Mouse (Mus musculus) heart, adult 9 months (tissue): Measurements from ENCODE around the gene Ttc34.

Experiments
- DNase-seq, 2 experiments: peaks; one replicate each; pipeline ENCODE4 v3.0.0; 2022; ENCODE audit warnings: low spot score in 2 of 2

Ttc34 gene

DNA sequence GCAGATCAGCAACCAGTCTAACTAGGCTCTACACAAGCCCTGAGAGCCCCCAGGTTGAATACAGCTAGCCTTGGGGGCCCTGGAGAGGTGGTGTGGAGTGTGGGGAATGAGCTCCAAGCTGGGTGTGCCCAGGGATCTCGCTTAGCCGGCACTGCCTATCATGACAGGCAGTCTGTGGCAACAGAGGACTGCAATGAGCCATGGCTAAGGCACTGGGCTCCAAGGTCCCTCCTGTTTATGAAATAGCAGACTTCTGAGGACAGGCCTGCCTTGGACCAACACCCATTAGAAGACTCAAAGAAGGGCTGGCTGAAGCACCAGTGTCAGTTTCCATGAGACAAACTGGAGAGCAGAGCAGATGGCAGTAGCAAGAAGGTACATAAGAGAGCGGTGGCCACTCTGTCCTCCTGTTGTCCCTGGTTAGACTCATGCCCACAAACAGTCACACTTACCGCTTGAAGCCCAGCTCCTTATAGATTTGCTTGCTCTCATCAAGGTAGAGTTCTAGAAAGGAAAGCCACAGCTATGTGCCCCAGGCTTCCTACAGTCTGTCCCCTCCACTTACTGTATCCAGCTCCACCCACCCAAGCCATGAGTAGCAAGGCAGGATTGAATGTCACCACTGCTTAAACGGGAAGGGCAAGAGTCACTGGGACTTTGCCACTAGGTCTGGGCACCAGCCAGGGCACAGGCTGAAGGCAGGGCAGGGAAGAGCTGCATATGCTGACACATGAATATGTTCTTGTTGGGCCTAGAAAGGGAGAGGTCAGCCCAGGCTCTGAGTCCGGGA, 60.6 kb downstream of the Ttc34 start:
- DNase-seq = peak in 1 of 2 experiments; percentile 39

DNA sequence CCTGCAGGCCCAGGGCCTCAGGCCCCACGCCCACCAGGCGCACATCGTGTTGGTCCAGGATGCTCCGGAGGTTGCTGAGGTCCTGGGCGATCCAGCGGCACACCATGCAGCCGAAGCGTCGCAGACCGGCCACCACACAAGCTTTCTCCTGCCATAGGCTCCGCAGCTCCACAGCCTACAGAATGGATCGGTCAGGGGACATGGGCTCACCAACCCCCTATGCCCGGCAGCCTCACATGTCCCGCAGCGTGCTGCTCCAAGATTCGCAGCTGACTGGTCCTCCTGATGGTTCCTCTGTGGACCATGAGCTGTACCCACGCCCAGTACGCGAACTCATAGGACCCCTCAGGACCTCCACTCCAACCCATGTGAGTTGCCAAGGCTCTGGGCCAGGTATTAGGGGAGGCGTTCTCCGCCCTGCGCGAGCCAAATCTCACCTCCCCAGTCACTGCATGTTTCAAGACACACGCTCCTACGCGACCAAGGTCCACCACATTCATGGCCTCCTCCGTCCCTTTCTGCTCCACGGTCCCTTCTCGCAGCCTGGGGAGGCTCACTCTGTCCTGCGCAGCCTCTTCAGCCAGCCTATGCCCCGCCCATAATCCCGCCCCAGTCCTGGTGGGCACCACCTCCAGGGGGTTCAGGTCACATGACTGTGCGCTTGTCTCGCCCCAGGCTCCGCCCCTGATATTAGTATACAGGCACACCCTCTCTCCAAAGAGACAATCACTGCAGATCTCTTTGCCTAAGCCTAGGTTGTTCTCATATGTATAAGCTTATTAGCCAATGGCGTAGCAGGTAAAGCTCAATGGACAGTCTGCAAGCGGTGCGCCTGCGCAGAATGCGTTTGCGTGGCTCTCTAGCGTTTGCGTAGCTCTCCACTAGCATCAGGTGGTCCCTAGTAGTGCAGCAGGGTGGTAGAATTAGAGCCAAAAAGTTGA, 61.5 kb downstream of the Ttc34 start, which contains the start of gene Fam213b:
Gene Fam213b (minus strand): TSS at position 630 of the 941 bp plus-strand sequence.
- DNase-seq = peak; percentile 85 to 88

- DNase-seq = no peak
Observed at GRCm38 (mm10) chr4:154902371-154902770, 65.1 kb downstream of the Ttc34 start.

- DNase-seq = peak; percentile 73 to 77
Observed at GRCm38 (mm10) chr4:154904185-154905071, 67.2 kb downstream of the Ttc34 start.

DNA sequence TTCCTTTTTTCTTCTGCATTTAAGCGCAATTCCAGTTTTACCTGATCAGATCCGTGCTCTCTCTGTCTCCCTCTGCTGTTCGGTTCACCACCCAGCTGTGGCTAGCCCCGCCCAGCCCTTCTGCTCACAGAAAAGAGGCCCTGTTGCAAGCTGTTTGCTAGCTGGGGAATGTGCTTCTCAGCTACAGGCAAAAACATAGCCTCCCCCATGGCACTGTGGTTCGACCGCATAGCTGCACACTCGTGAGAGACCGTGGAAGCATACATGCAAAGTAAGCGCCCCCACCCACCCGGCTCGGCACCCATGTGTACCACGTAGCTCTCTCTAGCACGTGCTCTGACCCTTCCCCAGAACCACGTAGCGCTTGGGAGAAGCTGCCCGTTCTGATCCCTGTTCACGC, 70.6 kb downstream of the Ttc34 start:
- peak in 1 of 2 experiments; percentile 53 for DNase-seq

DNA sequence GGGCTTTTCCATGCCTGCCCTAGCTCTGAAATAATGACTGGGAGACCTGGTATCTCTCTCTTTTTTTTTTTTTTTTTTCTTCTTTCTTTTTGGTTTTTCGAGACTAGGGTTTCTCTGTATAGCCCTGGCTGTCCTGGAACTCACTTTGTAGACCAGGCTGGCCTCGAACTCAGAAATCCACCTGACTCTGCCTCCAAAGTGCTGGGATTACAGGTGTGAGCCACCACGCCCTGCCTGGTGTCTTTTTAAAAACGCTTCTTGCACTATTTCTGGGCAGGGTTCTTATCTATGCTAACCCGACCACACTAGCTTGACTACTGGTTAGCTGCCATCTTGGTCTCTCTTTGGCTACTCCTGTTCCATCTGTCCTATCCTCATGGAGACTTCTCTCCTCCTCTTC, 71.2 kb downstream of the Ttc34 start:
- no peak for DNase-seq

- DNase-seq = peak in 1 of 2 experiments; percentile 49
Observed at GRCm38 (mm10) chr4:154910606-154911522, 73.6 kb downstream of the Ttc34 start.

DNA sequence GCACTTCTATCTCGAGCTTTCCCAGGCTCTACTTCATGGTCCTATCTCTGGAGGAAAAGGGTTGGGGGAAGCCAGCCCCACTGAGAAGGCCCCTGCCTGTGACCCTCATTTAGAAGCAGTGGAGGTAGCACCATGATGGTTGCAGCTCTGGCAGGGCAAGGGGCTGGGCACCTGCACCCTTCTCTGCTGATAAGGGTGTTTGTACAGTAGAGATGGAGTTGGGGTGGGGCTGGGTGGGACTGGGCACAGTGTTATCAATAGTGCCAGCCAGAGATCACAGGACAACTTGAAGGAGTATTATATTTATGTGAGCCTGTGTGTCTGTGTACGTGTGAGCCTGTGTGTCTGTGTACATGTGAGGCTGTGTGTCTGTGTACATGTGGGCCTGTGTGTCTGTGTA, 74.4 kb downstream of the Ttc34 start:
- DNase-seq = no peak

DNA sequence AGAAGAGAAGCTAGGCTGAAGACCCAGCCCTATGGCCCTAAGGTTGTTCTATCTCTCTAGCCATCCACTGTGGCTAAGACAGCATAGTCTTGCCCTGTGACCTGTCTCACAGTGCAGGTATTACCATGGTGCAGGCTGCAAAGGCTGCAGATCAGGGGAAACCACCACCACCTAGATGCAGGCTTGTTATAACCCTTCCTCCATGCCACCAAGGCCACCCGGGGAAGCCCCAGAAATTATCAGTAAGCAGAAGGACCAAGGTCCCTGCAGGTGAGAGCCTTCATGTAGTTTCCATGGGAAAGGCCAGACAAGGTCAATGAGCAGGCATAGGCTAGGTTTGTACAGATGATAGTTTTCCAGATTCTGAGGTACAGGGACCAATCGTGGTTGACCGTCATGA, 76.6 kb downstream of the Ttc34 start:
- DNase-seq = no peak

DNA sequence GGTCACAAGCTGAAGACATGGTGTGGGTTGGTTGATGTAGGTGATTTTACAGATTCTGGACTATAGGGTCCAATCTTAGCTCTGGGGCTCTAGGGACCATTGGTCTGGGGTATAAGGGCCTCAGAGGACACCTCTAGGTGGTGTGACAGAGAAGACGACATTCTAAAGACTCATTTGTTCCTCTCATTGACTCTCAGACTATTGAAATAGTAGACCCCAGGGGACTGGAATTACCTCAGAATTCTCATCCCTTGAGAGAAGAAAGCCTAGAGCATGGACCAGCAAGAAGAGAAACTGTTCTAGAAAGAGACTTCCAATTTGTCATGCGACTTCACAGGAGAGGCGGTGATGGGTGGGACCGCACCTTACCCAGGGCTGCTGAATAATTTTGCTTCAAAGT, 77.0 kb downstream of the Ttc34 start:
- DNase-seq = no peak

DNA sequence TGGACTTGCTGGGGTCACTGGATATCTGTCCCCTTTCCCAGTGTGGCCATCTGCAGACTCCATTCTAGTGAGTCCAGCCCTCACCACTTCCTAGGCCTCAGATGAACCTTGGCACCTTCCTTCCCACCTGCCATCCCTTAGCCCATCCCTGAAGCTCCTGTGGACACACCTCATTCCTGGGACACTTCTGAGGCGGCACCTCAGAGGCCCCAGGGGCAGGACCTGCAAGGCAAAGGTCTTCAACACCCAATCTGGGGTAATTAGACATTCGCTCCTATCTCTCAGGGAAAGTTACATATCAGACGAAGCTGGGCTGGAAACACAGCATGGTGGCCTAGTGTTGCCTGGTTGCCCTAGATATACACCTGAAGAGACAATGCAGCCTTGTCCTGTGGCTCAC, 77.4 kb downstream of the Ttc34 start:
- no peak for DNase-seq

DNA sequence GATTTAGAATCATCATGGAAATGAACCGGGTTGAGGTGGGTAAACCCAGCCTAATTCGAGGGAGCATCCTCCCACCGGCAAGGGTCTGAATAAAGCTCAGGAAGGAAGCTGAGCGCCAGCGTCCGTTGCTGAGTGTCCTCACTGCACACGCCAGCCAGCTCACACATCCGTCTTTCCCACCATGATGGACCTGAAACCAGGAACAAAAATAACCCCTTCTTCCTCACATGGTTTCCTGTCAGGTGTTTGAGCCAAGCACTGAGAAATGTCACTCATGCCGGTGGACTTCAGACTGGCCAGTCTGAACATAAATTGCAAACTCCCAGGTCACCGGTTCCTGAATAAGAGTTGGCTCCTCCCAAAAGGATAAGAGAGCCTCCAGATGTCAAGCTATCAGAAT, 78.0 kb downstream of the Ttc34 start:
- no peak for DNase-seq

DNA sequence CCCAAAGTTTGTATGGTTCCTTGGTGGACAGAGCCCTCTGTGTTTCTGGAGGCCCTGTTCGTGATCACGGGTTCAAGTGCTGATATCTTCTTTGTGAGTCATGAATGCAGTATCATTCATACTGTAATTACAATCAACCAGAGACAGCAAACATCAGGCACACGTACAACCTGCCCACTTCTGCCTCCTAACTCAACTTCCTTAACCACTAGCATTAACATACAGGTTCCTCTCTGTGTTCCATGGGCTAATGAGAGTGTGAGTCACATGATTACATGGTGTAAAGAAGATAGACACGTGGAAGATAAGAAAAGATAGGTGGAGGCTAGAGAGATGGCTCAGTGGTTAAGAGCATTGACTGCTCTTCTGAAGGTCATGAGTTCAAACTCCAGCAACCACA, 79.4 kb downstream of the Ttc34 start:
- DNase-seq = no peak
